Comparison of ENCODE assay signal across 20 mouse cellular contexts in genomic region chr17:30423256-30423852, GRCm38 (mm10).
DNase-seq lines count a peak whose midpoint lies in the region; ATAC-seq and TF ChIP-seq lines count a peak whose summit lies in the region.
"Had no signal": no experiment of that assay in that cellular context is flagged by ENCODE, and none has a peak within 500 bp of the region (broad histone marks: within the 10 kb centered on the region; RNA-seq: fewer than 3 reads in every experiment).

No protein-coding gene starts in this region.

- no peaks in the 10 kb centered on the region for H3K79me2 ChIP-seq in heart, adult 2 months (replicated peaks; ENCODE audit: control insufficient read depth, insufficient read depth, low read length)

- peak overlapping the region; percentile 79 for H3K27ac ChIP-seq in heart, embryonic 13.5 days (replicated peaks)
- H3K27ac ChIP-seq in heart, adult 2 months = no peak overlapping the region
- H3K27ac ChIP-seq: forebrain, embryonic 13.5 days; hindbrain, embryonic 12.5 days; limb, embryonic 15.5 days; liver, embryonic 15.5 days; macrophage; midbrain, embryonic 13.5 days; neural tube, embryonic 12.5 days had no signal

- WGBS in heart, embryonic 13.5 days = 34% methylated on average over 4 of the region's 4 CpGs
- WGBS in heart, adult 2 months = 46% methylated on average over 4 of the region's 4 CpGs

- TF ChIP-seq EP300 in heart, adult 2 months (IDR thresholded peaks at IDR 0.05; ENCODE audit: insufficient read depth, low read depth, low read length) = no peak

- TF ChIP-seq CTCF in heart, adult 2 months (IDR thresholded peaks at IDR 0.05) = no peak

- H3K9ac ChIP-seq in heart, embryonic 13.5 days = no peak overlapping the region
- no peak overlapping the region for H3K9ac ChIP-seq in heart, adult 2 months (ENCODE audit: low read depth, low read length)
- H3K9ac ChIP-seq: forebrain, embryonic 13.5 days; hindbrain, embryonic 12.5 days; limb, embryonic 15.5 days; liver, embryonic 15.5 days; midbrain, embryonic 13.5 days; neural tube, embryonic 12.5 days had no signal

- H3K27me3 ChIP-seq in heart, embryonic 13.5 days (replicated peaks) = no peaks in the 10 kb centered on the region
- H3K27me3 ChIP-seq in heart, adult 2 months (ENCODE audit: control insufficient read depth, insufficient read depth, low read length) = no peaks in the 10 kb centered on the region
- H3K27me3 ChIP-seq: forebrain, embryonic 13.5 days; hindbrain, embryonic 12.5 days; limb, embryonic 15.5 days; liver, embryonic 15.5 days; midbrain, embryonic 13.5 days; neural tube, embryonic 12.5 days had no signal

- H3K4me1 ChIP-seq in heart, embryonic 13.5 days = peaks cover 29% of the 10 kb centered on the region
- peaks cover 2% of the 10 kb centered on the region; the same call in 1 of the 2 replicates for H3K4me1 ChIP-seq in heart, adult 2 months (ENCODE audit: control insufficient read depth, insufficient read depth, low read length)
- H3K4me1 ChIP-seq: liver, embryonic 15.5 days; neural tube, embryonic 12.5 days had no signal

- H3K36me3 ChIP-seq in heart, embryonic 13.5 days = no peaks in the 10 kb centered on the region
- no peaks in the 10 kb centered on the region for H3K36me3 ChIP-seq in heart, adult 2 months (ENCODE audit: control insufficient read depth, insufficient read depth, low read length)
- H3K36me3 ChIP-seq: G1E; hindbrain, embryonic 12.5 days; limb, embryonic 15.5 days; liver, embryonic 15.5 days; midbrain, embryonic 13.5 days; neural tube, embryonic 12.5 days had no signal

- intact Hi-C loops in heart, adult 2 months (cut with DNase I) = no loop called here

- H3K4me3 ChIP-seq in heart, embryonic 13.5 days = no peak overlapping the region
- H3K4me3 ChIP-seq in heart, adult 2 months = no peak overlapping the region
- H3K4me3 ChIP-seq: forebrain, embryonic 13.5 days; hindbrain, embryonic 12.5 days; limb, embryonic 15.5 days; liver, embryonic 15.5 days; midbrain, embryonic 13.5 days; neural tube, embryonic 12.5 days had no signal

- no peak for TF ChIP-seq POLR2A in heart, adult 2 months (IDR thresholded peaks at IDR 0.05; ENCODE audit: insufficient read depth, low read depth, low read length)

- no peaks in the 10 kb centered on the region for H3K9me3 ChIP-seq in heart, embryonic 13.5 days
- H3K9me3 ChIP-seq: forebrain, embryonic 13.5 days; G1E; hindbrain, embryonic 12.5 days; limb, embryonic 15.5 days; liver, embryonic 15.5 days; midbrain, embryonic 13.5 days; neural tube, embryonic 12.5 days had no signal

- H3K4me2 ChIP-seq in heart, embryonic 13.5 days = no peak overlapping the region
- H3K4me2 ChIP-seq: forebrain, embryonic 13.5 days; hindbrain, embryonic 12.5 days; limb, embryonic 15.5 days; liver, embryonic 15.5 days; midbrain, embryonic 13.5 days; neural tube, embryonic 12.5 days had no signal

- ATAC-seq in heart, embryonic 13.5 days (ENCODE audit: extremely low read depth, insufficient number of reproducible peaks, low FRiP score, low TSS enrichment) = no peak
- ATAC-seq: forebrain, embryonic 13.5 days; midbrain, embryonic 13.5 days had no signal

- DNase-seq in heart, adult 2 months = no peak
- DNase-seq in ES-CJ7 (ENCODE audit: low read depth, low spot score) = peak; percentile 17
- DNase-seq in R1 (ENCODE audit: low read depth, low spot score) = peak; percentile 53
- peak; percentile 25 for DNase-seq in lung, postnatal 14 days
- no peak for DNase-seq in cerebellum, adult 8-10 months
- no peak for DNase-seq in Muller cell, postnatal 12 days (ENCODE audit: inconsistent ontology term)
- DNase-seq: cerebellum, adult 9-11 months; kidney, adult 8-10 months; kidney, postnatal 14 days; right cerebral cortex, adult 18-20 months; thymus, postnatal 14 days had no signal

Comparison
In these comparisons a context has a peak if more than half of its experiments do, and no peak if none do; other contexts are left out.
1. DNase-seq: peak in ES-CJ7 (single experiment), R1 (single experiment) and lung, postnatal 14 days (single experiment); none in heart, adult 2 months (0 of 2), cerebellum, adult 8-10 months (single experiment) and Muller cell, postnatal 12 days (single experiment).